Mouse (Mus musculus): ENCODE results near the gene Lrr1. TPM values are rescaled to one million over a fixed set of nuclear protein-coding genes. Genes with fewer than 3 reads are reported as not detected.

Gene Lrr1
- 13.5 and 14.0 TPM in 2 replicates for polyA plus RNA-seq (2015; fragmentation: Nextera tagmentation; extraction: Ambion mirVana)

GRCm38 (mm10) chr12:69168461-69169106 is at the start of gene Lrr1:
Gene Lrr1, plus strand, starts transcription at chr12:69168814.
- H3K4me2 ChIP-seq (ENCODE audit: low read depth, low read length), result peak within 1 kb of the TSS; percentile 72
- H3K4me3 ChIP-seq (ENCODE audit: low read length), result peak within 1 kb of the TSS; percentile 62
- peaks cover 14% of the 10 kb centered on the region for H3K4me1 ChIP-seq (ENCODE audit: control insufficient read depth, insufficient read depth, low read length)
- H3K27ac ChIP-seq (ENCODE audit: low read length), result peak within 1 kb of the TSS; percentile 62
- ATAC-seq (replicated peaks; ENCODE audit: extremely low read depth, insufficient read depth, low FRiP score), result peak; percentile 90
- H3K36me3 ChIP-seq (ENCODE audit: control insufficient read depth, insufficient read depth), result peaks cover 8% of the 10 kb centered on the region
- under 1% methylated on average over 40 of the region's 40 CpGs for WGBS
- peak within 1 kb of the TSS; percentile 73 for H3K9ac ChIP-seq (ENCODE audit: low read length)
- H3K27me3 ChIP-seq (ENCODE audit: control insufficient read depth, insufficient read depth, low read length), result no peaks in the 10 kb centered on the region
- H3K9me3 ChIP-seq (replicated peaks; ENCODE audit: control insufficient read depth, low read length), result no peaks in the 10 kb centered on the region

DNA sequence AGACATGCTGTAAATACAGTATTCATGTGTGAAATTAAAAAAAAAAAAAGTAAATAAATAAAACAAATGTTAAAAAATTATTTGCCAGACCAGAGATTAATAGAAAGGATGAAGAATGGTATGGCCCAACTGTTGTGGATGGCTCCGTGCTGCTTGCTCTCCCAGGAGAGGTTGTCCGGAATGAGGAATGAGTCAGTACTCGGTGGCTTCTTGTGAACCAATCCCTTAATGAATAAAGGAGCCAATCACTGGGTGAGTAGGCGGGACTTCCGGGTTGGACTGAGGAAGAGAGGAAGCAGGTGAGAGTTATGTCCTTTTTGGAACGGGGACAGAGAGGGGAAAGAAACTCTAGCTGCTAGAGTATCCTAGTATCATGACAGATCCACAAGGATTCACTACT is 48.7 kb upstream of the Lrr1 start:
- no peak for ATAC-seq (replicated peaks; ENCODE audit: extremely low read depth, insufficient read depth, low FRiP score)
- 80% methylated on average over 6 of the region's 6 CpGs for whole genome bisulfite sequencing

GRCm38 (mm10) chr12:69122801-69123200 is 45.8 kb upstream of the Lrr1 start:
- no peaks in the 10 kb centered on the region for H3K27me3 ChIP-seq (ENCODE audit: control insufficient read depth, insufficient read depth, low read length)

More for the DNA sequence above, 48.7 kb upstream of the Lrr1 start:
- H3K4me1 ChIP-seq (ENCODE audit: control insufficient read depth, insufficient read depth, low read length), result no peaks in the 10 kb centered on the region
- H3K27ac ChIP-seq (ENCODE audit: low read length), result no peak overlapping the region
- H3K9ac ChIP-seq (ENCODE audit: low read length), result no peak overlapping the region
- no peaks in the 10 kb centered on the region for H3K9me3 ChIP-seq (replicated peaks; ENCODE audit: control insufficient read depth, low read length)
- no peak overlapping the region for H3K4me2 ChIP-seq (ENCODE audit: low read depth, low read length)
- no peaks in the 10 kb centered on the region for H3K36me3 ChIP-seq (ENCODE audit: control insufficient read depth, insufficient read depth)
- H3K4me3 ChIP-seq (ENCODE audit: low read length), result no peak overlapping the region
- H3K27me3 ChIP-seq (ENCODE audit: control insufficient read depth, insufficient read depth, low read length), result no peaks in the 10 kb centered on the region

DNA sequence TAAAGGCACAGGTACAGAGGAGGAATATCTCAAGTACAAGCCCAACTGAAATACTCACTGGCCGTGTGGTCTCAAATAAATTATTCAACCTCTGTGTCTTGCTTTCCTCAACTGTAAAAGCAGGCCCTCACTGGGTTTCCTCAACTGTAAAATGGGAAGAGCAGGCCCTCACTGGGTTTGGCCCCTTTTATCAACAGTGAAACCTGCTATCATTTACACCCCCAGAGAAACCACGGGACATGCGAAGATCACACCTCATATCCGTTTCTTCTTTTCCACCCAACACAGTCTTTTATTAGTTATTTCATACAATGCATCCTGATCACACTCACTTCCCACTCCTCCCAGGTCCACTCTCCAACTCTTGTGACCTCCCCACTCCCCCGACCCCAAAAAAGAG is 43.5 kb upstream of the Lrr1 start:
- ATAC-seq (replicated peaks; ENCODE audit: extremely low read depth, insufficient read depth, low FRiP score), result no peak
- no peaks in the 10 kb centered on the region for H3K27me3 ChIP-seq (ENCODE audit: control insufficient read depth, insufficient read depth, low read length)
- 82% methylated on average over 5 of the region's 5 CpGs for WGBS

More at GRCm38 (mm10) chr12:69122801-69123200, 45.8 kb upstream of the Lrr1 start:
- Histone ChIP-seq H3K27ac (ENCODE audit: low read length) (no peak overlapping the region), H3K4me1 (ENCODE audit: control insufficient read depth, insufficient read depth, low read length) (no peaks in the 10 kb centered on the region), H3K36me3 (ENCODE audit: control insufficient read depth, insufficient read depth) (no peaks in the 10 kb centered on the region), H3K4me3 (ENCODE audit: low read length) (no peak overlapping the region), H3K4me2 (ENCODE audit: low read depth, low read length) (no peak overlapping the region), H3K9ac (ENCODE audit: low read length) (no peak overlapping the region), H3K9me3 (replicated peaks; ENCODE audit: control insufficient read depth, low read length) (no peaks in the 10 kb centered on the region)
- 84% methylated on average over 11 of the region's 11 CpGs for WGBS
- ATAC-seq (replicated peaks; ENCODE audit: extremely low read depth, insufficient read depth, low FRiP score), result no peak

DNA sequence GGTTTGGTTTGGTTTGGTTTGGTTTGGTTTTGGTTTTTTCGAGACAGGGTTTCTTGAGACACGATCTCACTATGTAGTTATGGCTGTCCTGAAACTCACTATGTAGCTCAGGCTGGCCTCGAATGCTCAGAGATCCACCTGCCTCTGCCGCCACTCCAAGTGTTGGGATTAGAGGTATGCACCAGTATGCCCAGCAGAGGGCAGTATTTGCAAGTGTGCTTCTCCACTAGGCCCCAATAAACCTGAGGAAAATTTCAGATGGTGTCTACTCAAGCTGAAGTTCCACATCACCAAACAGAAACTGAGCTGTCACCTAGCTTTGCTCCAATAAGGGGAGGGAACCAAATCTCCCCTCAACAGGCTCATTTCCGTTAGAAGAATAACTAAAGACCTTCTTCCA is 41.4 kb upstream of the Lrr1 start:
- no peaks in the 10 kb centered on the region for H3K27me3 ChIP-seq (ENCODE audit: control insufficient read depth, insufficient read depth, low read length)
- H3K4me3 ChIP-seq (ENCODE audit: low read length), result no peak overlapping the region
- H3K4me1 ChIP-seq (ENCODE audit: control insufficient read depth, insufficient read depth, low read length), result no peaks in the 10 kb centered on the region
- no peaks in the 10 kb centered on the region for H3K9me3 ChIP-seq (replicated peaks; ENCODE audit: control insufficient read depth, low read length)
- H3K36me3 ChIP-seq (ENCODE audit: control insufficient read depth, insufficient read depth), result no peaks in the 10 kb centered on the region
- ATAC-seq (replicated peaks; ENCODE audit: extremely low read depth, insufficient read depth, low FRiP score), result no peak
- no peak overlapping the region for H3K9ac ChIP-seq (ENCODE audit: low read length)
- no peak overlapping the region for H3K4me2 ChIP-seq (ENCODE audit: low read depth, low read length)
- no peak overlapping the region for H3K27ac ChIP-seq (ENCODE audit: low read length)
- WGBS, result 87% methylated on average over 5 of the region's 5 CpGs

More for the DNA sequence above, 43.5 kb upstream of the Lrr1 start:
- Histone ChIP-seq H3K9ac (ENCODE audit: low read length) (no peak overlapping the region), H3K4me2 (ENCODE audit: low read depth, low read length) (no peak overlapping the region), H3K36me3 (ENCODE audit: control insufficient read depth, insufficient read depth) (no peaks in the 10 kb centered on the region), H3K27ac (ENCODE audit: low read length) (no peak overlapping the region), H3K9me3 (replicated peaks; ENCODE audit: control insufficient read depth, low read length) (no peaks in the 10 kb centered on the region), H3K4me1 (ENCODE audit: control insufficient read depth, insufficient read depth, low read length) (no peaks in the 10 kb centered on the region), H3K4me3 (ENCODE audit: low read length) (no peak overlapping the region)

DNA sequence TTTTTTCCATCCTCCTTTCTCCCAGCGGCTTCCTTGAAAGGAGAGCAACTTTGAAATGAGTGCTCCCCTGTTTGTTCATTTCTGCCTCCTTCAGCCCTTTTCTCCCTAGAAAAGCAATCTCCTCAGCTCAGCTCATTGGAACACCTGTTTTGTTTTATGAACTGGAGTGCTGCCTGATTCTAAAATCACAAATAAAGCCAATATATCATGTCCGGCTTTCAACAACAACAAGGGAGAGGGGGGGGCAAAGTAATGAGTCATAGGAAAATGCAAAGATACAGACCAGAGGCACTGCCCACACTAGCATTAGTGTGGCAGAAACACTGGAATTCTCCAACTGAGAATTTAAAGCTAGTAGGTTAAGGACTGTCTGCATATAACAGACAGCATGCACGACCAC is 41.0 kb upstream of the Lrr1 start:
- Histone ChIP-seq H3K4me1 (ENCODE audit: control insufficient read depth, insufficient read depth, low read length) (no peaks in the 10 kb centered on the region), H3K4me2 (ENCODE audit: low read depth, low read length) (no peak overlapping the region), H3K4me3 (ENCODE audit: low read length) (no peak overlapping the region), H3K9ac (ENCODE audit: low read length) (no peak overlapping the region), H3K27me3 (ENCODE audit: control insufficient read depth, insufficient read depth, low read length) (no peaks in the 10 kb centered on the region), H3K36me3 (ENCODE audit: control insufficient read depth, insufficient read depth) (no peaks in the 10 kb centered on the region), H3K9me3 (replicated peaks; ENCODE audit: control insufficient read depth, low read length) (no peaks in the 10 kb centered on the region), H3K27ac (ENCODE audit: low read length) (no peak overlapping the region)
- 81% methylated on average over 3 of the region's 3 CpGs for WGBS
- no peak for ATAC-seq (replicated peaks; ENCODE audit: extremely low read depth, insufficient read depth, low FRiP score)

GRCm38 (mm10) chr12:69129634-69130310 is 38.8 kb upstream of the Lrr1 start:
- WGBS, result 43% methylated on average over 18 of the region's 18 CpGs
- Histone ChIP-seq H3K4me1 (ENCODE audit: control insufficient read depth, insufficient read depth, low read length) (no peaks in the 10 kb centered on the region), H3K9me3 (replicated peaks; ENCODE audit: control insufficient read depth, low read length) (no peaks in the 10 kb centered on the region), H3K36me3 (ENCODE audit: control insufficient read depth, insufficient read depth) (no peaks in the 10 kb centered on the region), H3K27ac (ENCODE audit: low read length) (no peak overlapping the region), H3K4me3 (ENCODE audit: low read length) (peak overlapping the region; percentile 24), H3K9ac (ENCODE audit: low read length) (no peak overlapping the region), H3K4me2 (ENCODE audit: low read depth, low read length) (peak overlapping the region; percentile 52), H3K27me3 (ENCODE audit: control insufficient read depth, insufficient read depth, low read length) (no peaks in the 10 kb centered on the region)
- 0 out of 2 replicates have a peak, but pooled peaks have one; percentile 37 for ATAC-seq (replicated peaks; ENCODE audit: extremely low read depth, insufficient read depth, low FRiP score)

DNA sequence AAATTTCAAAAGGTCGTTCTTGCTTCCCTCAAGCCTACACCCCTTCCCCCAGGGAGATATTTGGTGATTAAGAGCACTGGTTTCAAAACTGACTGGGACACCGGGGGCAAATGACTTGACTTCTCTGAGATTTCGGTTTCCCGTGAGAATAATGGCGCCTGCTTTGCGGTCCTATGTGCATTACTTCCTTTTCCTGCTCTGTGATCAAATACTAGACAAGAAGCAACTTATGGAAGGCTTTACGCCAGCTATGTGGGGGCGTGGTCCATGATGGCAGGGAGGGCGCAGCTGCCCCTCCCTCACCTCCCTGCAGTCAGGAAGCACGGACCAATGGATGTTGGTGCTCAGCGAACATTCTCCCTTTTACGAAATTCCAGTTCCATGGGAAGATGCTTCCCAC is 38.1 kb upstream of the Lrr1 start:
- H3K27me3 ChIP-seq (ENCODE audit: control insufficient read depth, insufficient read depth, low read length), result no peaks in the 10 kb centered on the region
- H3K4me3 ChIP-seq (ENCODE audit: low read length), result peak overlapping the region; percentile 24
- H3K4me2 ChIP-seq (ENCODE audit: low read depth, low read length), result peak overlapping the region; percentile 52
- no peak overlapping the region for H3K9ac ChIP-seq (ENCODE audit: low read length)
- no peaks in the 10 kb centered on the region for H3K9me3 ChIP-seq (replicated peaks; ENCODE audit: control insufficient read depth, low read length)
- no peaks in the 10 kb centered on the region for H3K36me3 ChIP-seq (ENCODE audit: control insufficient read depth, insufficient read depth)
- no peak for ATAC-seq (replicated peaks; ENCODE audit: extremely low read depth, insufficient read depth, low FRiP score)
- H3K4me1 ChIP-seq (ENCODE audit: control insufficient read depth, insufficient read depth, low read length), result no peaks in the 10 kb centered on the region
- WGBS, result 69% methylated on average over 12 of the region's 12 CpGs
- no peak overlapping the region for H3K27ac ChIP-seq (ENCODE audit: low read length)

DNA sequence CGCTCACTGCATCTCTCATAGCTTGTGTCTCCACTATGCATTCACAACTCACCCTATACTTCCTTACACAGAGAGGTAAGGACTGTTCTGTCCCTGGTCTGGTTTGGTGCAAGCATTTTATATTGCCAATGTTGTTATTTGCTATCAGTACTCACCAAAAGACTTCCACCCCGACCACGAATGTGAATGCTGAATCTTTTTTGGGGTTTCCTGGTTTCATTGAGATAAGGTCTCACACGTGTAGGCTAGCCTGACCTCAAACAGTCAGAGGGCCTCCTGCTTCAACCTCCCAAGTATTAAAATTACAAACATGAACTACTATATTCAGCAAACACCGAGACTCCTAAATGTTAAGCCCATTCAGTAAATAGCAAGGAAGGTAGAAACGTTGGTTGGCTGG is 37.3 kb upstream of the Lrr1 start:
- H3K4me2 ChIP-seq (ENCODE audit: low read depth, low read length), result no peak overlapping the region
- 67% methylated on average over 6 of the region's 6 CpGs for WGBS
- no peaks in the 10 kb centered on the region for H3K36me3 ChIP-seq (ENCODE audit: control insufficient read depth, insufficient read depth)
- no peaks in the 10 kb centered on the region for H3K4me1 ChIP-seq (ENCODE audit: control insufficient read depth, insufficient read depth, low read length)
- no peak overlapping the region for H3K4me3 ChIP-seq (ENCODE audit: low read length)
- no peaks in the 10 kb centered on the region for H3K9me3 ChIP-seq (replicated peaks; ENCODE audit: control insufficient read depth, low read length)
- H3K9ac ChIP-seq (ENCODE audit: low read length), result no peak overlapping the region
- H3K27me3 ChIP-seq (ENCODE audit: control insufficient read depth, insufficient read depth, low read length), result no peaks in the 10 kb centered on the region
- ATAC-seq (replicated peaks; ENCODE audit: extremely low read depth, insufficient read depth, low FRiP score), result no peak
- no peak overlapping the region for H3K27ac ChIP-seq (ENCODE audit: low read length)
